Mouse (Mus musculus) embryonic facial prominence, embryonic 10.5 days (tissue): ENCODE results near the gene Med22. TPM values are rescaled to one million over a fixed set of nuclear protein-coding genes. Genes with fewer than 3 reads are reported as not detected.
A peak's percentile ranks its signal among the peaks of the same experiment; 100 is the strongest.

ENCODE experiments used
- DNase-seq: peaks from one replicate; pipeline ENCODE4 v3.0.0-alpha.2; 2017; ENCODE audit warnings: low spot score
- H3K27ac ChIP-seq: fragments of 300-500 bp; sonication (generic); replicated peaks from 2 replicates; pipeline ENCODE4 v1.5.1; 2016; ENCODE audit warnings: mild to moderate bottlenecking
- H3K27me3 ChIP-seq: fragments of 300-500 bp; sonication (generic); replicated peaks from 2 replicates; pipeline ENCODE4 v1.6.1; 2016; ENCODE audit warnings: low read depth, mild to moderate bottlenecking; ENCODE audit not compliant: poor library complexity, severe bottlenecking
- H3K36me3 ChIP-seq: fragments of 300-500 bp; sonication (generic); replicated peaks from 2 replicates; pipeline ENCODE4 v1.6.1; 2016; ENCODE audit warnings: mild to moderate bottlenecking, moderate library complexity
- H3K4me1 ChIP-seq: fragments of 300-500 bp; sonication (generic); 2 replicates; pipeline ENCODE4 v1.6.1; 2016
- H3K4me3 ChIP-seq: fragments of 300-500 bp; sonication (generic); 2 replicates; pipeline ENCODE4 v1.5.1; 2016; ENCODE audit warnings: mild to moderate bottlenecking, moderate library complexity
- H3K9me3 ChIP-seq: fragments of 300-500 bp; sonication (generic); 2 replicates; pipeline ENCODE4 v1.6.1; 2016; ENCODE audit warnings: mild to moderate bottlenecking
- WGBS: fragments of 180-500 bp; shearing (Covaris S2); methylation state at CpG from one replicate; pipeline ENCODE4 v1.1.7; 2016; 5-methylcytosine and 5-hydroxymethylcytosine counted together
- polyA plus RNA-seq: library from polyadenylated mRNA; unstranded; fragments of >200 nt; fragmentation: Nextera tagmentation; extraction: Ambion mirVana; gene quantifications from 2 replicates; pipeline ENCODE4 v1.2.1, GENCODE M21; 2016

Gene Med22
- polyA plus RNA-seq, 1 experiment from 2014 or later, result 87.2 TPM

- H3K27me3 ChIP-seq, result no peaks in the 10 kb centered on the region
- no peaks in the 10 kb centered on the region for H3K9me3 ChIP-seq
- H3K4me3 ChIP-seq, result peak within 1 kb of the TSS; percentile 99
- H3K27ac ChIP-seq, result peak within 1 kb of the TSS; percentile 98
- WGBS, result under 1% methylated on average over 70 of the region's 70 CpGs
- peaks cover 33% of the 10 kb centered on the region for H3K36me3 ChIP-seq
- DNase-seq, result peak; percentile 98
- H3K4me1 ChIP-seq, result peaks cover 31% of the 10 kb centered on the region
Observed at GRCm38 (mm10) chr2:26933304-26934055, 23.0 kb upstream of the Med22 start, which contains the start of the genes Surf4 and Stkld1. Gene Surf4 (minus strand): TSS chr2:26933928. Gene Stkld1 (plus strand): TSS chr2:26934047.

GRCm38 (mm10) chr2:26932473-26933303, 22.2 kb upstream of the Med22 start:
- peak overlapping the region; percentile 99 for H3K4me3 ChIP-seq
- DNase-seq, result no peak
- 3% methylated on average over 49 of the region's 49 CpGs for WGBS
- no peaks in the 10 kb centered on the region for H3K9me3 ChIP-seq
- H3K36me3 ChIP-seq, result peaks cover 41% of the 10 kb centered on the region
- no peaks in the 10 kb centered on the region for H3K27me3 ChIP-seq
- H3K27ac ChIP-seq, result peak overlapping the region; percentile 98
- peaks cover 31% of the 10 kb centered on the region for H3K4me1 ChIP-seq

- 45% methylated on average over 1 of the region's 1 CpGs for WGBS
- peaks cover 64% of the 10 kb centered on the region for H3K36me3 ChIP-seq
- H3K9me3 ChIP-seq, result no peaks in the 10 kb centered on the region
- H3K27me3 ChIP-seq, result no peaks in the 10 kb centered on the region
- peak overlapping the region; percentile 14; the same call in 1 of the 2 replicates for H3K4me3 ChIP-seq
- H3K27ac ChIP-seq, result no peak overlapping the region
- DNase-seq, result peak; percentile 56
- peaks cover 31% of the 10 kb centered on the region for H3K4me1 ChIP-seq
Observed at GRCm38 (mm10) chr2:26930390-26930789, 19.9 kb upstream of the Med22 start.

- H3K27me3 ChIP-seq, result no peaks in the 10 kb centered on the region
- peaks cover 89% of the 10 kb centered on the region for H3K36me3 ChIP-seq
- 93% methylated on average over 6 of the region's 6 CpGs for WGBS
- H3K4me3 ChIP-seq, result no peak overlapping the region
- no peak overlapping the region for H3K27ac ChIP-seq
- H3K9me3 ChIP-seq, result no peaks in the 10 kb centered on the region
- H3K4me1 ChIP-seq, result peaks cover 21% of the 10 kb centered on the region
- no peak for DNase-seq
Observed at GRCm38 (mm10) chr2:26927745-26928476, 17.4 kb upstream of the Med22 start.

- H3K4me1 ChIP-seq, result peaks cover 13% of the 10 kb centered on the region
- H3K4me3 ChIP-seq, result no peak overlapping the region
- H3K27me3 ChIP-seq, result no peaks in the 10 kb centered on the region
- no peak for DNase-seq
- no peak overlapping the region for H3K27ac ChIP-seq
- peaks cover 97% of the 10 kb centered on the region for H3K36me3 ChIP-seq
- 84% methylated on average over 9 of the region's 9 CpGs for WGBS
- no peaks in the 10 kb centered on the region for H3K9me3 ChIP-seq
Observed at GRCm38 (mm10) chr2:26921784-26922183, 11.3 kb upstream of the Med22 start.

- no peak for DNase-seq
- WGBS, result 82% methylated on average over 6 of the region's 6 CpGs
- H3K27me3 ChIP-seq, result no peaks in the 10 kb centered on the region
- H3K27ac ChIP-seq, result no peak overlapping the region
- H3K4me1 ChIP-seq, result peaks cover 27% of the 10 kb centered on the region
- H3K9me3 ChIP-seq, result no peaks in the 10 kb centered on the region
- peaks cover 82% of the 10 kb centered on the region for H3K36me3 ChIP-seq
- no peak overlapping the region for H3K4me3 ChIP-seq
Observed at GRCm38 (mm10) chr2:26920190-26920855, 9.8 kb upstream of the Med22 start.

- peaks cover 76% of the 10 kb centered on the region for H3K36me3 ChIP-seq
- H3K4me3 ChIP-seq, result no peak overlapping the region
- no peak overlapping the region for H3K27ac ChIP-seq
- H3K9me3 ChIP-seq, result no peaks in the 10 kb centered on the region
- H3K4me1 ChIP-seq, result peaks cover 32% of the 10 kb centered on the region
- 90% methylated on average over 3 of the region's 3 CpGs for WGBS
- H3K27me3 ChIP-seq, result no peaks in the 10 kb centered on the region
- DNase-seq, result no peak
Observed at GRCm38 (mm10) chr2:26919684-26920083, 9.2 kb upstream of the Med22 start.

GRCm38 (mm10) chr2:26916738-26917137, 6.3 kb upstream of the Med22 start:
- no peaks in the 10 kb centered on the region for H3K27me3 ChIP-seq
- H3K9me3 ChIP-seq, result no peaks in the 10 kb centered on the region
- peak overlapping the region; percentile 88 for H3K27ac ChIP-seq
- 4% methylated on average over 13 of the region's 13 CpGs for WGBS
- peaks cover 43% of the 10 kb centered on the region for H3K4me1 ChIP-seq
- peak overlapping the region; percentile 80 for H3K4me3 ChIP-seq
- no peak for DNase-seq
- H3K36me3 ChIP-seq, result peaks cover 76% of the 10 kb centered on the region

- Histone ChIP-seq H3K4me1 (peaks cover 45% of the 10 kb centered on the region), H3K9me3 (no peaks in the 10 kb centered on the region), H3K4me3 (peak within 1 kb of the TSS; percentile 80), H3K36me3 (peaks cover 76% of the 10 kb centered on the region), H3K27me3 (no peaks in the 10 kb centered on the region), H3K27ac (peak within 1 kb of the TSS; percentile 88)
- 2% methylated on average over 47 of the region's 47 CpGs for WGBS
- peak; percentile 86 for DNase-seq
Observed at GRCm38 (mm10) chr2:26915927-26916728, 5.7 kb upstream of the Med22 start, which contains the start of the genes Surf2 and Surf1. Gene Surf2 (plus strand): TSS chr2:26916367. Gene Surf1 (minus strand): TSS chr2:26916530.

- WGBS, result 62% methylated on average over 8 of the region's 8 CpGs
- Histone ChIP-seq H3K4me3 (no peak overlapping the region), H3K36me3 (peaks cover 60% of the 10 kb centered on the region), H3K27ac (no peak overlapping the region), H3K4me1 (peaks cover 50% of the 10 kb centered on the region), H3K9me3 (no peaks in the 10 kb centered on the region), H3K27me3 (no peaks in the 10 kb centered on the region)
- DNase-seq, result no peak
Observed at GRCm38 (mm10) chr2:26914148-26914941, 3.9 kb upstream of the Med22 start.
